Mouse (Mus musculus) hindbrain, embryonic 15.5 days (tissue): ENCODE results near the gene Nav3. TPM values are rescaled to one million over a fixed set of nuclear protein-coding genes. Genes with fewer than 3 reads are reported as not detected.
A peak's percentile ranks its signal among the peaks of the same experiment; 100 is the strongest.
"Not testable (repeated sequence)": the region's sequence is repeated elsewhere in the genome, so short reads cannot be mapped to it uniquely, and the experiment has no call there.

ENCODE experiments used
- ATAC-seq: fragments of 200-750 bp; cut with Nextera tagmentation; 2 replicates; pipeline ENCODE4 v1.8.0; 2017; ENCODE audit warnings: low read depth, moderate number of reproducible peaks, moderate TSS enrichment; ENCODE audit not compliant: low FRiP score
- H3K27ac ChIP-seq: fragments of 300-500 bp; sonication (generic); replicated peaks from 2 replicates; pipeline ENCODE4 v1.5.1; 2015; ENCODE audit warnings: mild to moderate bottlenecking, inconsistent platforms
- H3K27me3 ChIP-seq: fragments of 300-500 bp; sonication (generic); 2 replicates; pipeline ENCODE4 v1.6.1; 2015; ENCODE audit warnings: control low read depth, inconsistent platforms
- H3K36me3 ChIP-seq: fragments of 300-500 bp; sonication (generic); 2 replicates; pipeline ENCODE4 v1.6.1; 2015; ENCODE audit warnings: control low read depth, inconsistent platforms
- H3K4me1 ChIP-seq: fragments of 300-500 bp; sonication (generic); replicated peaks from 2 replicates; pipeline ENCODE4 v1.6.1; 2015; ENCODE audit warnings: control low read depth, inconsistent platforms
- H3K4me2 ChIP-seq: fragments of 300-500 bp; sonication (generic); 2 replicates; pipeline ENCODE4 v1.6.1; 2015; ENCODE audit warnings: moderate library complexity, mild to moderate bottlenecking, inconsistent platforms
- H3K4me3 ChIP-seq: fragments of 300-500 bp; sonication (generic); 2 replicates; pipeline ENCODE4 v1.5.1; 2015; ENCODE audit warnings: mild to moderate bottlenecking, inconsistent platforms
- H3K9ac ChIP-seq: fragments of 300-500 bp; sonication (generic); 2 replicates; pipeline ENCODE4 v1.6.1; 2015; ENCODE audit warnings: inconsistent platforms
- H3K9me3 ChIP-seq: fragments of 300-500 bp; sonication (generic); 2 replicates; pipeline ENCODE4 v1.6.1; 2016; ENCODE audit warnings: control low read depth, inconsistent platforms
- WGBS: fragments of 180-500 bp; shearing (Covaris S2); methylation state at CpG from one replicate; pipeline ENCODE4 v1.1.7; 2015; 5-methylcytosine and 5-hydroxymethylcytosine counted together
- polyA plus RNA-seq: library from polyadenylated mRNA; unstranded; fragments of >200 nt; fragmentation: Nextera tagmentation; extraction: Ambion mirVana; gene quantifications from 2 replicates; pipeline ENCODE4 v1.2.1, GENCODE M21; 2015

Nav3 gene
- polyA plus RNA-seq, 1 experiment from 2014 or later = 24.9 TPM

- Histone ChIP-seq H3K4me3 (no peak overlapping the region), H3K9me3 (no peaks in the 10 kb centered on the region), H3K36me3 (no peaks in the 10 kb centered on the region), H3K4me1 (no peaks in the 10 kb centered on the region; the same call in 1 of the 2 replicates), H3K27ac (no peak overlapping the region), H3K4me2 (no peak overlapping the region), H3K27me3 (no peaks in the 10 kb centered on the region), H3K9ac (no peak overlapping the region)
- WGBS = 90% methylated on average over 6 of the region's 6 CpGs
- no peak for ATAC-seq
Measured at GRCm38 (mm10) chr10:110103255-110103654, 352.7 kb downstream of the Nav3 start.

DNA sequence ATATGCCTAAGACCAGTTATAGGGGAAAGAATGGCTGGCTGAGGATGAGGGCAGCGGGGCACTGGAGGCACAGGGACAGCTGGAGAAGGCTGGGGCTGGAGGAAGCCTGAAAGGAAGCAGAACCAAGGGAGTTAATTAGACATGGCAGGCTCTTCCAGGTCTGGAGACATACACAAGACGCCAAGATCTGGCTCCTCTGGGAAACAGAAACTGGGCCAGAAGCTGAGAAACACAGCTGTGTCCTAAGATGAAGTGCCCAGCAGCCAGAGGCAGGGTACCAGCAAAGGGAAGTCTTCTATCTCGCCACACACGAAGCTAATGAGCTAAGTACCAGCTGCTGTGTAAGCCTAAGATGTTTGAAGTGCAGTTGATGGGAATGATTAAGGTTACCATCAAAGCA is 353.8 kb downstream of the Nav3 start:
- Histone ChIP-seq H3K4me2 (no peak overlapping the region), H3K9me3 (no peaks in the 10 kb centered on the region), H3K27me3 (no peaks in the 10 kb centered on the region), H3K4me3 (no peak overlapping the region), H3K9ac (no peak overlapping the region), H3K27ac (no peak overlapping the region), H3K36me3 (no peaks in the 10 kb centered on the region), H3K4me1 (no peaks in the 10 kb centered on the region; the same call in 1 of the 2 replicates)
- peak; percentile 81 for ATAC-seq
- 30% methylated on average over 4 of the region's 4 CpGs for WGBS

GRCm38 (mm10) chr10:110094433-110094832 is 361.6 kb downstream of the Nav3 start:
- Histone ChIP-seq H3K9me3 (no peaks in the 10 kb centered on the region), H3K4me3 (no peak overlapping the region), H3K4me1 (no peaks in the 10 kb centered on the region), H3K27ac (no peak overlapping the region), H3K9ac (no peak overlapping the region), H3K36me3 (no peaks in the 10 kb centered on the region), H3K4me2 (no peak overlapping the region), H3K27me3 (no peaks in the 10 kb centered on the region)
- no peak for ATAC-seq

GRCm38 (mm10) chr10:110088444-110089061 is 367.5 kb downstream of the Nav3 start:
- Histone ChIP-seq H3K27ac (no peak overlapping the region), H3K9me3 (no peaks in the 10 kb centered on the region), H3K27me3 (no peaks in the 10 kb centered on the region), H3K4me1 (no peaks in the 10 kb centered on the region), H3K4me3 (no peak overlapping the region), H3K4me2 (no peak overlapping the region), H3K36me3 (no peaks in the 10 kb centered on the region), H3K9ac (no peak overlapping the region)
- 64% methylated on average over 5 of the region's 5 CpGs for WGBS
- no peak for ATAC-seq

DNA sequence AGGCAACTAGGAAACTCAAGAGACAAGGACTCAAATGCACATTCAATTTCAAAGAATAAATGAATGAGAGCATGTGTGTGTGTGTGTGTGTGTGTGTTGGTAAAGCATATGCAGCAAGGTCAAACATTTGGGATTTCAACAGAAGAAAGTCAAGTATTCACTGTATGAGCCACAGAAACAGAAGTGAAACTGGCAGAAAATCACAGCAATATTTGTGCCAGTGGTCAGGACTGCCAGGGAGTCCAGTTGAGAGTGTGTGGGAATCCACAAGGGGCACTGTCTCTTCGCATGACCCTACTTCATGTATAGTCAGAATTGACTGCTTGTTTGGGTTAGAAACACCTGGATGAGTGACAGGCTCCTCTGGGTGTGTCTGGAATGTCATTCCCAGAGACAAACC is 370.1 kb downstream of the Nav3 start:
- no peaks in the 10 kb centered on the region for H3K36me3 ChIP-seq
- no peaks in the 10 kb centered on the region for H3K9me3 ChIP-seq
- WGBS = 81% methylated on average over 1 of the region's 1 CpGs

GRCm38 (mm10) chr10:110085156-110085555 is 370.8 kb downstream of the Nav3 start:
- Histone ChIP-seq H3K9ac (no peak overlapping the region), H3K9me3 (no peaks in the 10 kb centered on the region), H3K4me3 (no peak overlapping the region), H3K27ac (no peak overlapping the region), H3K4me1 (no peaks in the 10 kb centered on the region), H3K27me3 (no peaks in the 10 kb centered on the region), H3K4me2 (no peak overlapping the region), H3K36me3 (no peaks in the 10 kb centered on the region)
- 9% methylated on average over 5 of the region's 5 CpGs for whole genome bisulfite sequencing
- ATAC-seq = no peak

More for the DNA sequence above, 370.1 kb downstream of the Nav3 start:
- ATAC-seq = no peak
- no peak overlapping the region for H3K4me3 ChIP-seq
- no peaks in the 10 kb centered on the region for H3K4me1 ChIP-seq
- no peak overlapping the region for H3K4me2 ChIP-seq
- H3K27ac ChIP-seq = no peak overlapping the region
- H3K27me3 ChIP-seq = no peaks in the 10 kb centered on the region
- no peak overlapping the region for H3K9ac ChIP-seq

DNA sequence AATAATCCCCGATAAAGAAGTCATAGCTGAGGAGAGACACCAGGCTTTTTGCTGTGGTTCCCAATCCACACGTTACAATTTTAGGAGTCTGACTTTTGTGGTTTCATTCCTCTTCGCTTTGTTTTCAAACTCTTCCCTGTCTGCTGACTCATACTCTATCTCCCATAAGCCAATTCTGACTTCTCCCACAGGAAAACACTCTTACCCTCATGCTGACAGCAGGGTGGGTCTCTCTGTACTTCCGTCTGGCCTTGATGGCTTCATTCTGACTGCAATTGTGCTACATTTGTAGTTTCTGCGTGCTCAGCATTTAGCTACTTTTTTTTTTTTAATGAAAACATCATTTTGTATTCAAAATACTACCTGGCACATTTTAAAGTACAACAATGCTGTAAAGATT is 379.4 kb downstream of the Nav3 start:
- H3K27me3 ChIP-seq = no peaks in the 10 kb centered on the region
- no peaks in the 10 kb centered on the region for H3K9me3 ChIP-seq
- no peaks in the 10 kb centered on the region for H3K36me3 ChIP-seq
- 82% methylated on average over 5 of the region's 5 CpGs for WGBS
- no peak overlapping the region for H3K4me2 ChIP-seq
- no peak for ATAC-seq
- no peak overlapping the region for H3K9ac ChIP-seq
- no peaks in the 10 kb centered on the region for H3K4me1 ChIP-seq
- no peak overlapping the region for H3K27ac ChIP-seq
- no peak overlapping the region for H3K4me3 ChIP-seq

- no peaks in the 10 kb centered on the region for H3K36me3 ChIP-seq
- no peaks in the 10 kb centered on the region for H3K4me1 ChIP-seq
- H3K27ac ChIP-seq = no peak overlapping the region
- no peak overlapping the region for H3K9ac ChIP-seq
- no peaks in the 10 kb centered on the region for H3K27me3 ChIP-seq
- no peak overlapping the region for H3K4me3 ChIP-seq
- no peak for ATAC-seq
- H3K9me3 ChIP-seq = no peaks in the 10 kb centered on the region
- 88% methylated on average over 8 of the region's 8 CpGs for WGBS
- H3K4me2 ChIP-seq = no peak overlapping the region
Measured at GRCm38 (mm10) chr10:110072355-110072754, 383.6 kb downstream of the Nav3 start.

- 76% methylated on average over 5 of the region's 5 CpGs for WGBS
Measured at GRCm38 (mm10) chr10:110061166-110061565, 394.8 kb downstream of the Nav3 start.

GRCm38 (mm10) chr10:110037547-110037946 is 418.5 kb downstream of the Nav3 start:
- Histone ChIP-seq H3K27me3 (no peaks in the 10 kb centered on the region), H3K36me3 (no peaks in the 10 kb centered on the region), H3K9me3 (no peaks in the 10 kb centered on the region), H3K4me2 (no peak overlapping the region), H3K9ac (no peak overlapping the region), H3K4me1 (no peaks in the 10 kb centered on the region), H3K4me3 (no peak overlapping the region), H3K27ac (no peak overlapping the region)
- 86% methylated on average over 4 of the region's 4 CpGs for WGBS
- ATAC-seq = no peak

More at GRCm38 (mm10) chr10:110061166-110061565, 394.8 kb downstream of the Nav3 start:
- Histone ChIP-seq H3K9ac (no peak overlapping the region), H3K4me2 (no peak overlapping the region), H3K27ac (no peak overlapping the region), H3K9me3 (no peaks in the 10 kb centered on the region), H3K4me1 (no peaks in the 10 kb centered on the region), H3K4me3 (no peak overlapping the region), H3K27me3 (no peaks in the 10 kb centered on the region), H3K36me3 (no peaks in the 10 kb centered on the region)
- ATAC-seq = no peak

- Histone ChIP-seq H3K4me1 (no peaks in the 10 kb centered on the region), H3K27ac (no peak overlapping the region), H3K9me3 (no peaks in the 10 kb centered on the region), H3K36me3 (no peaks in the 10 kb centered on the region), H3K9ac (no peak overlapping the region), H3K4me2 (no peak overlapping the region), H3K27me3 (no peaks in the 10 kb centered on the region), H3K4me3 (no peak overlapping the region)
- WGBS = 88% methylated on average over 7 of the region's 7 CpGs
- no peak for ATAC-seq
Measured at GRCm38 (mm10) chr10:110034582-110035099, 421.4 kb downstream of the Nav3 start.

DNA sequence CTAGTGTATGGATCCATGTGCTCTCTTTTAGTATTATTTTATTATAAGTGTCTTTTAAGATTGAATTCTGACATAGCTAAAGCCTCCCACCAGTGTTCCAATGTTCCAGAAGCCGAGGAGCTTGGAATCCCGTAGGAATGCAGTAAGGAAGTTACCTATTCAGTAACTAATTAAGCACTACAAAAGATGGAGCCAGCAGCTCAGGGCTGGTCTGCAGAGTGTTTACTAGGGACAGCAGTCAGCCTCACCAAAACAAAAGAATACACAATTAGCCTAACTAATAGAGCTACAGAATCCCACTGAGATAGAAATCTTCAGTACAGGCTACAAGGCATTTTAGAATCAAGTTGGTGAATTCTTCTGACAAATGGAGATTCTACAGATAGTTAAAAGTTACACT is 431.1 kb downstream of the Nav3 start:
- not testable (repeated sequence) for H3K27me3 ChIP-seq, H3K9ac ChIP-seq
- 38% methylated on average over 2 of the region's 2 CpGs for WGBS

DNA sequence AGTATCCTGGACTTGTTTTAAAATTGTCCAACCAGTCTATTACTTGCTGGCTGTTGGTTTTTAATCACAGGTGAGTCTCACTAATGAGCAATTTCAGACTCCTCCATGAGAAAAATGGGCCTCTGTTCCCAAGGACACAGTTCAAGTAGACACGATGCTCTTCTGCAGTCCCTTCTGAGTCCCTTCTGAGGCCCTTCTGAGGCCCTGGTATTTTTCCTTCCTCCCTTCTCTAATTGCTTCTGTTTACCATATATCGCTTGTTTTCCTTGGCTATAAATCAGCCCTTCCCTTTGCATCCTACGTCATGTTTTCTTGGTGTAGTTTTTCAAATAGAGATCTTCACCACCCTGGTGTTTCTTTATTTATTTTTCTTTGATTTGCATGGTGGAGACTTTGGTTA is 433.9 kb downstream of the Nav3 start:
- Histone ChIP-seq H3K9ac (no peak overlapping the region), H3K4me1 (no peaks in the 10 kb centered on the region), H3K4me3 (no peak overlapping the region), H3K9me3 (no peaks in the 10 kb centered on the region), H3K4me2 (no peak overlapping the region), H3K36me3 (no peaks in the 10 kb centered on the region), H3K27me3 (no peaks in the 10 kb centered on the region), H3K27ac (no peak overlapping the region)
- WGBS = 87% methylated on average over 3 of the region's 3 CpGs
- ATAC-seq = no peak

More for the DNA sequence above, 431.1 kb downstream of the Nav3 start:
- ATAC-seq, H3K27ac ChIP-seq, H3K4me2 ChIP-seq, H3K9me3 ChIP-seq, H3K4me1 ChIP-seq, H3K36me3 ChIP-seq, H3K4me3 ChIP-seq: not testable (repeated sequence)
